Comparison of ENCODE assay signal across 22 mouse cellular contexts in genomic region chr5:73280567-73280850, GRCm38 (mm10). TPM values are rescaled to one million over a fixed set of nuclear protein-coding genes. Genes with fewer than 3 reads are reported as not detected.
DNase-seq lines count a peak whose midpoint lies in the region; ATAC-seq and TF ChIP-seq lines count a peak whose summit lies in the region.
"Had no signal": no experiment of that assay in that cellular context is flagged by ENCODE, and none has a peak within 500 bp of the region (broad histone marks: within the 10 kb centered on the region; RNA-seq: fewer than 3 reads in every experiment).

No protein-coding gene starts in this region.

- TF ChIP-seq EP300 in CH12.LX (IDR thresholded peaks at IDR 0.05; ENCODE audit: low read length) (no peak), MEL (IDR thresholded peaks at IDR 0.05; ENCODE audit: low read depth in 1 of 2, low read length in 2 of 2) (no peak)

- dilution Hi-C loops in CH12.LX (cut with MboI; ENCODE audit: extremely low pct_ligation_motif_present, extremely low pct_unique_long_range_greater_than_20kb, low sequenced_read_pairs), result no loop called here

- no peak for DNase-seq in heart, adult 8-10 months (ENCODE audit: low spot score)
- DNase-seq in CH12.LX (ENCODE audit: extremely low read depth) (no peak), MEL (ENCODE audit: low read depth, low spot score) (peak; percentile 36)
- no peak for DNase-seq in forebrain, embryonic 11.5 days (ENCODE audit: low spot score)
- DNase-seq in testis, postnatal 10 days (ENCODE audit: low spot score), result no peak
- DNase-seq: adrenal gland, postnatal 14 days; cerebellum, adult 2 months; cerebellum, postnatal 36 days; gastrocnemius, postnatal 14 days; kidney, adult 9 months; kidney, postnatal 36 days; liver, embryonic 13.5 days; lung, adult 2 months; lung, postnatal 14 days; thymus, postnatal 36 days had no signal

- H3K79me2 ChIP-seq in CH12.LX (replicated peaks; ENCODE audit: control insufficient read depth, extremely low read depth, insufficient read depth, poor library complexity, severe bottlenecking) (no peaks in the 10 kb centered on the region), MEL (ENCODE audit: control insufficient read depth, insufficient read depth, low read length, poor library complexity) (no peaks in the 10 kb centered on the region)

- no peaks in the 10 kb centered on the region for H3K9me3 ChIP-seq in heart, embryonic 12.5 days (replicated peaks)
- H3K9me3 ChIP-seq in CH12.LX (replicated peaks; ENCODE audit: low read length), result no peaks in the 10 kb centered on the region
- no peaks in the 10 kb centered on the region for H3K9me3 ChIP-seq in MEL (replicated peaks; ENCODE audit: insufficient read depth, low read length)
- no peaks in the 10 kb centered on the region for H3K9me3 ChIP-seq in intestine, embryonic 16.5 days (ENCODE audit: control insufficient read depth, low read length)
- H3K9me3 ChIP-seq in forebrain, embryonic 11.5 days (ENCODE audit: control insufficient read depth, low read length), result no peaks in the 10 kb centered on the region
- H3K9me3 ChIP-seq: forebrain, embryonic 15.5 days; limb, embryonic 13.5 days; liver, embryonic 13.5 days; midbrain, embryonic 12.5 days had no signal

- WGBS in heart, embryonic 12.5 days, result 73% methylated on average over 4 of the region's 4 CpGs
- WGBS in intestine, embryonic 16.5 days, result 51% methylated on average over 4 of the region's 4 CpGs
- 75% methylated on average over 4 of the region's 4 CpGs for WGBS in forebrain, embryonic 11.5 days

- TF ChIP-seq CTCF in CH12.LX (conservative IDR thresholded peaks at IDR 0.05 in 1 of 2, IDR thresholded peaks at IDR 0.05 in 1 of 2; ENCODE audit: low read depth in 2 of 2, low read length in 2 of 2), result no peak
- TF ChIP-seq CTCF in MEL (IDR thresholded peaks at IDR 0.05 in 2 of 3, conservative IDR thresholded peaks at IDR 0.05 in 1 of 3; ENCODE audit: control insufficient read depth in 1 of 3, insufficient read depth in 1 of 3, low read depth in 2 of 3, low read length in 3 of 3, poor library complexity in 1 of 3, severe bottlenecking in 1 of 3), result no peak

- H3K27ac ChIP-seq in heart, embryonic 12.5 days (ENCODE audit: poor library complexity, severe bottlenecking), result peak overlapping the region; percentile 63; the same call in 1 of the 2 replicates
- H3K27ac ChIP-seq in CH12.LX (ENCODE audit: insufficient read depth, low read depth), result no peak overlapping the region
- H3K27ac ChIP-seq in MEL (ENCODE audit: control insufficient read depth, low read depth, low read length), result no peak overlapping the region
- H3K27ac ChIP-seq in intestine, embryonic 16.5 days (ENCODE audit: low read length), result no peak overlapping the region
- no peak overlapping the region for H3K27ac ChIP-seq in forebrain, embryonic 11.5 days (ENCODE audit: low read depth, low read length)
- H3K27ac ChIP-seq: forebrain, embryonic 15.5 days; hindbrain, embryonic 14.5 days; limb, embryonic 13.5 days; liver, embryonic 13.5 days had no signal

- TF ChIP-seq RAD21 in CH12.LX (IDR thresholded peaks at IDR 0.05; ENCODE audit: low read depth, low read length) (no peak), MEL (IDR thresholded peaks at IDR 0.05; ENCODE audit: low read depth, low read length) (no peak)

- H3K4me2 ChIP-seq in heart, embryonic 12.5 days, result no peak overlapping the region
- peak overlapping the region; percentile 11; the same call in 1 of the 2 replicates for H3K4me2 ChIP-seq in CH12.LX (ENCODE audit: insufficient read depth, low read depth, poor library complexity, severe bottlenecking)
- no peak overlapping the region for H3K4me2 ChIP-seq in intestine, embryonic 16.5 days (ENCODE audit: low read depth, low read length)
- H3K4me2 ChIP-seq in forebrain, embryonic 11.5 days (ENCODE audit: low read depth, low read length, severe bottlenecking), result no peak overlapping the region
- H3K4me2 ChIP-seq: forebrain, embryonic 15.5 days; hindbrain, embryonic 14.5 days; limb, embryonic 13.5 days; liver, embryonic 13.5 days; midbrain, embryonic 12.5 days had no signal

- no peaks in the 10 kb centered on the region for H3K36me3 ChIP-seq in heart, embryonic 12.5 days
- H3K36me3 ChIP-seq in CH12.LX (replicated peaks in 1 of 2; ENCODE audit: control insufficient read depth in 1 of 2, insufficient read depth in 1 of 2, low read length in 1 of 2) (no peaks in the 10 kb centered on the region), MEL (ENCODE audit: control insufficient read depth in 1 of 2, insufficient read depth in 2 of 2, low read length in 2 of 2) (no peaks in the 10 kb centered on the region; a peak in 1 of 4 replicates)
- H3K36me3 ChIP-seq in intestine, embryonic 16.5 days (ENCODE audit: control insufficient read depth, insufficient read depth, low read length), result no peaks in the 10 kb centered on the region
- H3K36me3 ChIP-seq in forebrain, embryonic 11.5 days (ENCODE audit: control insufficient read depth, insufficient read depth, low read length), result no peaks in the 10 kb centered on the region
- H3K36me3 ChIP-seq: forebrain, embryonic 15.5 days; limb, embryonic 13.5 days; liver, embryonic 13.5 days; midbrain, embryonic 12.5 days had no signal

- no peak for TF ChIP-seq POLR2A in CH12.LX (IDR thresholded peaks at IDR 0.05; ENCODE audit: low read depth, low read length)
- no peak for TF ChIP-seq POLR2A in MEL (IDR thresholded peaks at IDR 0.05; ENCODE audit: control insufficient read depth in 1 of 2, insufficient read depth in 1 of 2, low read depth in 1 of 2, low read length in 2 of 2, poor library complexity in 1 of 2)

- in situ Hi-C loops in CH12.LX (cut with MboI; ENCODE audit: low pct_ligation_motif_present, low pct_unique_long_range_greater_than_20kb, low sequenced_read_pairs), result no loop called here

- no peaks in the 10 kb centered on the region for H3K27me3 ChIP-seq in heart, embryonic 12.5 days (replicated peaks)
- H3K27me3 ChIP-seq in CH12.LX (replicated peaks), result no peaks in the 10 kb centered on the region
- H3K27me3 ChIP-seq in MEL (ENCODE audit: control insufficient read depth in 1 of 2, insufficient read depth in 2 of 2, low read length in 2 of 2), result no peaks in the 10 kb centered on the region
- H3K27me3 ChIP-seq in intestine, embryonic 16.5 days (replicated peaks; ENCODE audit: control insufficient read depth, insufficient read depth, low read length), result no peaks in the 10 kb centered on the region
- no peaks in the 10 kb centered on the region for H3K27me3 ChIP-seq in forebrain, embryonic 11.5 days (ENCODE audit: control insufficient read depth, insufficient read depth, low read length)
- H3K27me3 ChIP-seq: forebrain, embryonic 15.5 days; limb, embryonic 13.5 days; midbrain, embryonic 12.5 days had no signal

- peaks cover 13% of the 10 kb centered on the region for H3K4me1 ChIP-seq in heart, embryonic 12.5 days (replicated peaks)
- H3K4me1 ChIP-seq in CH12.LX (ENCODE audit: control insufficient read depth in 1 of 2, insufficient read depth in 2 of 2), result peaks cover 2 to 24% of the 10 kb centered on the region in 2 experiments; a peak in 3 of 4 replicates
- peaks cover 3 to 7% of the 10 kb centered on the region in 2 experiments; a peak in 3 of 4 replicates for H3K4me1 ChIP-seq in MEL (ENCODE audit: control insufficient read depth in 1 of 2, insufficient read depth in 2 of 2, low read length in 2 of 2)
- peaks cover 9% of the 10 kb centered on the region for H3K4me1 ChIP-seq in intestine, embryonic 16.5 days (ENCODE audit: control insufficient read depth, insufficient read depth, low read length)
- H3K4me1 ChIP-seq in forebrain, embryonic 11.5 days (replicated peaks; ENCODE audit: control insufficient read depth, insufficient read depth, low read length), result peaks cover 3% of the 10 kb centered on the region; the same call in 1 of the 2 replicates
- H3K4me1 ChIP-seq: forebrain, embryonic 15.5 days had no signal

- H3K4me3 ChIP-seq in heart, embryonic 12.5 days, result no peak overlapping the region
- H3K4me3 ChIP-seq in CH12.LX (replicated peaks in 1 of 3; ENCODE audit: low read depth in 2 of 3, low read length in 2 of 3, poor library complexity in 1 of 3) (no peak overlapping the region), MEL (ENCODE audit: control insufficient read depth in 1 of 2, insufficient read depth in 1 of 2, low read depth in 2 of 2, low read length in 2 of 2) (no peak overlapping the region)
- no peak overlapping the region for H3K4me3 ChIP-seq in intestine, embryonic 16.5 days (ENCODE audit: low read length)
- no peak overlapping the region for H3K4me3 ChIP-seq in forebrain, embryonic 11.5 days (ENCODE audit: low read depth, low read length)
- H3K4me3 ChIP-seq: forebrain, embryonic 15.5 days; limb, embryonic 13.5 days; liver, embryonic 13.5 days; midbrain, embryonic 12.5 days had no signal

- no peak overlapping the region for H3K9ac ChIP-seq in heart, embryonic 12.5 days
- H3K9ac ChIP-seq in CH12.LX (ENCODE audit: insufficient read depth, low read depth) (no peak overlapping the region), MEL (ENCODE audit: control insufficient read depth, low read depth, low read length, poor library complexity, severe bottlenecking) (no peak overlapping the region)
- 0 out of 2 replicates have a peak overlapping the region, but pooled peaks have one; percentile 24 for H3K9ac ChIP-seq in intestine, embryonic 16.5 days (ENCODE audit: low read depth, low read length)
- no peak overlapping the region for H3K9ac ChIP-seq in forebrain, embryonic 11.5 days (ENCODE audit: low read length)
- H3K9ac ChIP-seq: forebrain, embryonic 15.5 days; hindbrain, embryonic 14.5 days; limb, embryonic 13.5 days; liver, embryonic 13.5 days; midbrain, embryonic 12.5 days had no signal

- ATAC-seq in heart, embryonic 12.5 days (ENCODE audit: insufficient number of reproducible peaks, low FRiP score), result no peak
- peak; percentile 28; the same call in 1 of the 2 replicates for ATAC-seq in intestine, embryonic 16.5 days
- ATAC-seq in forebrain, embryonic 11.5 days (replicated peaks; ENCODE audit: low FRiP score), result no peak
- ATAC-seq: forebrain, embryonic 15.5 days; inflammation-experienced regulatory T-cells, adult 6 months had no signal

RNA-seq across cellular contexts. Expression of gene Ociad1, which starts 12.1 kb away (rescaled TPM):
- 212 and 230 TPM in 2 replicates for polyA plus RNA-seq in heart, embryonic 12.5 days (2016; fragmentation: Nextera tagmentation; extraction: Ambion mirVana)
- 100 to 1,000 TPM; 233 to 264 (median 240) TPM for total RNA-seq in heart, adult 8-10 months (2022)
- total RNA-seq in CH12.LX (2012; rRNA removed) (153 and 164 TPM in 2 replicates), CH12.LX (2014; rRNA removed) (292 and 359 TPM in 2 replicates), MEL (2012; rRNA removed) (103 and 110 TPM in 2 replicates)
- polyA plus RNA-seq in CH12.LX (2012; ENCODE audit: insufficient read length, low read depth) (285 and 329 TPM in 2 replicates), MEL (2012; ENCODE audit: insufficient read depth in 1 of 2, insufficient read length in 2 of 2, low read depth in 1 of 2, low replicate concordance in 2 of 2, missing spikeins in 1 of 2) (100 to 1,000 TPM in 1 of 2 experiments, not detected in 1; 221 TPM)
- polyA plus RNA-seq in intestine, embryonic 16.5 days (2015; fragmentation: Nextera tagmentation; extraction: Ambion mirVana), result 250 and 270 TPM in 2 replicates
- polyA plus RNA-seq in forebrain, embryonic 11.5 days (2014; fragmentation: Nextera tagmentation; extraction: Ambion mirVana), result 143 and 144 TPM in 2 replicates

RNA-seq across cellular contexts. Expression of gene Fryl, which starts 24.1 kb away (rescaled TPM):
- polyA plus RNA-seq in heart, embryonic 12.5 days (2016; fragmentation: Nextera tagmentation; extraction: Ambion mirVana), result 38.7 and 40.2 TPM in 2 replicates
- 10 to 100 TPM; 32.7 to 38.8 (median 35.1) TPM for total RNA-seq in heart, adult 8-10 months (2022)
- total RNA-seq in CH12.LX (2012; rRNA removed) (31.3 and 35.0 TPM in 2 replicates), CH12.LX (2014; rRNA removed) (23.2 and 23.8 TPM in 2 replicates), MEL (2012; rRNA removed) (18.8 and 21.5 TPM in 2 replicates)
- polyA plus RNA-seq in CH12.LX (2012; ENCODE audit: insufficient read length, low read depth) (32.6 and 38.4 TPM in 2 replicates), MEL (2012; ENCODE audit: insufficient read depth in 1 of 2, insufficient read length in 2 of 2, low read depth in 1 of 2, low replicate concordance in 2 of 2, missing spikeins in 1 of 2) (100 to 1,000 TPM in 1 of 2 experiments, 10 to 100 TPM in 1; 39.7 to 188 TPM)
- 22.1 and 22.6 TPM in 2 replicates for polyA plus RNA-seq in intestine, embryonic 16.5 days (2015; fragmentation: Nextera tagmentation; extraction: Ambion mirVana)
- 48.0 and 49.6 TPM in 2 replicates for polyA plus RNA-seq in forebrain, embryonic 11.5 days (2014; fragmentation: Nextera tagmentation; extraction: Ambion mirVana)
